In the genomic region with DNA sequence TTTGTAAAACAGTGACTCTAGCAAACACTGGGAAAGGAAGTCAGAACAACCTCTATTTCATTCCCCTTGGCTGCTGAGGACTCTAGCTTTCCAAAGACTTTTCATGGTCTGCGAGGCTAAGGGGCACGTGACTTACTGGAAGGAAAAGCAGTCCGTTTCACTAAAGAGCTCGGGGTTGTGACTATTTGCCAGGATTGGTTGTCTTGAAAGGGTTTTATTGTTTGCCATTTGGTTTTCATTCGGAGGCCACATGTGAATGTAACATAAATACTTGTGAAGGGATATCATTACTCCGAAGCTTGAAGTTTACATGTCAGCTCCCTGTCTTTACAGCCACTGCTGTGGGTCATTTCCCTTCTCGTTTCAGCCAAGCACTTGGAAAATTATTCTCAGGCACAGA, we compare ENCODE assay signal across 13 mouse cellular contexts.
"Had no signal": no experiment of that assay in that cellular context is flagged by ENCODE, and none has a peak within 500 bp of the region (broad histone marks: within the 10 kb centered on the region; RNA-seq: fewer than 3 reads in every experiment).

No protein-coding gene starts in this region.

- H3K27me3 ChIP-seq: liver, embryonic 15.5 days; lung, embryonic 15.5 days; neural tube, embryonic 13.5 days; stomach, embryonic 15.5 days had no signal

- H3K4me3 ChIP-seq: kidney, embryonic 15.5 days; left cerebral cortex, adult 2 months; liver, embryonic 15.5 days; lung, embryonic 15.5 days; neural tube, embryonic 13.5 days; stomach, embryonic 15.5 days had no signal

- H3K4me2 ChIP-seq: kidney, embryonic 15.5 days; liver, embryonic 15.5 days; lung, embryonic 15.5 days; neural tube, embryonic 13.5 days; stomach, embryonic 15.5 days had no signal

- H3K9me3 ChIP-seq: kidney, embryonic 15.5 days; liver, embryonic 15.5 days; lung, embryonic 15.5 days; neural tube, embryonic 13.5 days; stomach, embryonic 15.5 days had no signal

- H3K36me3 ChIP-seq: kidney, embryonic 15.5 days; liver, embryonic 15.5 days; lung, embryonic 15.5 days; neural tube, embryonic 13.5 days; stomach, embryonic 15.5 days had no signal

- H3K9ac ChIP-seq: kidney, embryonic 15.5 days; liver, embryonic 15.5 days; lung, embryonic 15.5 days; neural tube, embryonic 13.5 days; stomach, embryonic 15.5 days had no signal

- H3K27ac ChIP-seq: kidney, embryonic 15.5 days; left cerebral cortex, adult 2 months; liver, embryonic 15.5 days; lung, embryonic 15.5 days; neural tube, embryonic 13.5 days; stomach, embryonic 15.5 days had no signal

- ATAC-seq: intestine, embryonic 16.5 days had no signal

- H3K4me1 ChIP-seq: kidney, embryonic 15.5 days; liver, embryonic 15.5 days; lung, embryonic 15.5 days; neural tube, embryonic 13.5 days; stomach, embryonic 15.5 days had no signal

- DNase-seq: kidney, adult 2 months; kidney, postnatal 14 days; midbrain, embryonic 14.5 days; retina, postnatal 1 day; thymus, adult 2 months; thymus, postnatal 25 days had no signal
